Mouse (Mus musculus) intestine, embryonic 14.5 days (tissue): ENCODE measurements around the gene 6030408B16Rik. TPM values are rescaled to one million over a fixed set of nuclear protein-coding genes. Genes with fewer than 3 reads are reported as not detected.
A peak's percentile ranks its signal among the peaks of the same experiment; 100 is the strongest.

Experiments
- ATAC-seq: fragments of 200-750 bp; cut with Nextera tagmentation; replicated peaks from 2 replicates; pipeline ENCODE4 v1.8.0; 2017; ENCODE audit warnings: low read depth, moderate number of reproducible peaks, moderate TSS enrichment, moderate library complexity; ENCODE audit not compliant: low FRiP score, low TSS enrichment
- DNase-seq: peaks from one replicate; pipeline ENCODE4 v3.0.0-alpha.2; 2018; ENCODE audit warnings: low spot score
- H3K27ac ChIP-seq: fragments of 300-500 bp; sonication (generic); 2 replicates; pipeline ENCODE4 v1.5.1; 2014; ENCODE audit warnings: low read depth, mild to moderate bottlenecking, control low read depth
- H3K27me3 ChIP-seq: fragments of 300-500 bp; sonication (generic); replicated peaks from 2 replicates; pipeline ENCODE4 v1.6.1; 2014; ENCODE audit warnings: low read length, control low read depth; ENCODE audit not compliant: control insufficient read depth, insufficient read depth
- H3K36me3 ChIP-seq: fragments of 300-500 bp; sonication (generic); 2 replicates; pipeline ENCODE4 v1.6.1; 2014; ENCODE audit warnings: low read length, control low read depth; ENCODE audit not compliant: control insufficient read depth, insufficient read depth
- H3K4me1 ChIP-seq: fragments of 300-500 bp; sonication (generic); replicated peaks from 2 replicates; pipeline ENCODE4 v1.6.1; 2014; ENCODE audit warnings: low read length, control low read depth, mixed read lengths; ENCODE audit not compliant: control insufficient read depth, insufficient read depth
- H3K4me2 ChIP-seq: fragments of 300-500 bp; sonication (generic); 2 replicates; pipeline ENCODE4 v1.6.1; 2014; ENCODE audit warnings: low read length
- H3K4me3 ChIP-seq: fragments of 300-500 bp; sonication (generic); 2 replicates; pipeline ENCODE4 v1.5.1; 2014; ENCODE audit warnings: low read depth, low read length, control low read depth, mixed read lengths
- H3K9ac ChIP-seq: fragments of 300-500 bp; sonication (generic); 2 replicates; pipeline ENCODE4 v1.6.1; 2014; ENCODE audit warnings: mild to moderate bottlenecking, low read length
- H3K9me3 ChIP-seq: fragments of 300-500 bp; sonication (generic); 2 replicates; pipeline ENCODE4 v1.6.1; 2016; ENCODE audit warnings: low read length, control low read depth; ENCODE audit not compliant: control insufficient read depth
- WGBS: fragments of 180-500 bp; shearing (Covaris S2); extraction: QIAGEN DNeasy Blood & Tissue Kit; methylation state at CpG from one replicate; pipeline ENCODE4 v1.1.7; 2014; 5-methylcytosine and 5-hydroxymethylcytosine counted together
- polyA plus RNA-seq: library from polyadenylated mRNA; unstranded; fragments of >200 nt; fragmentation: Nextera tagmentation; extraction: Ambion mirVana; gene quantifications from 2 replicates; pipeline ENCODE4 v1.2.1, GENCODE M21; 2014

Gene 6030408B16Rik
- polyA plus RNA-seq, 1 experiment from 2014 or later, result 5.9 TPM

GRCm38 (mm10) chr15:101339537-101339936 lies 46.5 kb downstream of the 6030408B16Rik start:
- no peak overlapping the region for H3K4me2 ChIP-seq
- 0% methylated on average over 2 of the region's 2 CpGs for WGBS
- peak; percentile 79 for ATAC-seq
- H3K9me3 ChIP-seq, result no peaks in the 10 kb centered on the region
- peaks cover 3% of the 10 kb centered on the region; the same call in 1 of the 2 replicates for H3K4me1 ChIP-seq
- no peak overlapping the region for H3K27ac ChIP-seq
- peak; percentile 93 for DNase-seq
- no peaks in the 10 kb centered on the region for H3K27me3 ChIP-seq
- no peak overlapping the region for H3K4me3 ChIP-seq
- no peaks in the 10 kb centered on the region for H3K36me3 ChIP-seq
- no peak overlapping the region for H3K9ac ChIP-seq

GRCm38 (mm10) chr15:101341797-101342515 lies 48.9 kb downstream of the 6030408B16Rik start:
- Histone ChIP-seq H3K4me2 (no peak overlapping the region), H3K27me3 (no peaks in the 10 kb centered on the region), H3K9me3 (no peaks in the 10 kb centered on the region), H3K4me1 (no peaks in the 10 kb centered on the region), H3K9ac (no peak overlapping the region), H3K36me3 (no peaks in the 10 kb centered on the region), H3K4me3 (no peak overlapping the region), H3K27ac (no peak overlapping the region)
- ATAC-seq, result no peak
- no peak for DNase-seq
- 62% methylated on average over 5 of the region's 5 CpGs for WGBS

Other genes starting within 250 kb of the 6030408B16Rik start
- not detected in 2 replicates for gene Gm47841, start 245.8 kb upstream of the 6030408B16Rik start, polyA plus RNA-seq
- gene Fignl2, start 214.6 kb upstream of the 6030408B16Rik start, polyA plus RNA-seq, result 0.43 and 0.55 TPM in 2 replicates
- not detected in 2 replicates for gene Ankrd33, start 177.5 kb upstream of the 6030408B16Rik start, polyA plus RNA-seq
- gene Acvrl1, start 164.7 kb upstream of the 6030408B16Rik start, polyA plus RNA-seq, result 16.5 and 16.6 TPM in 2 replicates
- gene Acvr1b, start 119.1 kb upstream of the 6030408B16Rik start, polyA plus RNA-seq, result 12.5 and 12.6 TPM in 2 replicates
- 3.5 and 4.2 TPM in 2 replicates for gene Grasp, start 69.0 kb upstream of the 6030408B16Rik start, polyA plus RNA-seq
- 6.4 and 6.9 TPM in 2 replicates for gene Nr4a1, start 38.9 kb upstream of the 6030408B16Rik start, polyA plus RNA-seq
- gene Atg101, start 8.9 kb upstream of the 6030408B16Rik start, polyA plus RNA-seq, result 65.4 and 67.1 TPM in 2 replicates
- 0.81 and 1.6 TPM in 2 replicates for gene Krt80, start 77.0 kb downstream of the 6030408B16Rik start, polyA plus RNA-seq
- gene Krt7, start 117.8 kb downstream of the 6030408B16Rik start, polyA plus RNA-seq, result 104 and 108 TPM in 2 replicates
- 0.17 TPM in 1 of 2 replicates, not detected in the other for gene Krt87, start 145.6 kb downstream of the 6030408B16Rik start, polyA plus RNA-seq
- not detected in 2 replicates for gene Krt88, start 154.5 kb downstream of the 6030408B16Rik start, polyA plus RNA-seq
- not detected in 2 replicates for gene Krt81, start 170.5 kb downstream of the 6030408B16Rik start, polyA plus RNA-seq
- 0.08 TPM in 1 of 2 replicates, not detected in the other for gene Krt86, start 180.3 kb downstream of the 6030408B16Rik start, polyA plus RNA-seq
- gene Krt83, start 198.3 kb downstream of the 6030408B16Rik start, polyA plus RNA-seq, result 0.19 TPM in 1 of 2 replicates, not detected in the other
- not detected in 2 replicates for gene Gm49425, start 224.0 kb downstream of the 6030408B16Rik start, polyA plus RNA-seq
- gene Krt84, start 239.6 kb downstream of the 6030408B16Rik start, polyA plus RNA-seq, result not detected in 2 replicates